Mouse (Mus musculus): Measurements from ENCODE around the gene Slc38a2. TPM values are rescaled to one million over a fixed set of nuclear protein-coding genes. Genes with fewer than 3 reads are reported as not detected.

Gene Slc38a2
- 10 to 100 TPM; 64.7 to 73.8 TPM for total RNA-seq (2021)
- long read RNA-seq, full-length matches to known transcripts = 7 of 16 reads
- long read RNA-seq, partial matches to known transcripts = 7 of 16 reads
- long read RNA-seq, other reads (novel, unspliced or antisense) = 2 of 16 reads

DNA sequence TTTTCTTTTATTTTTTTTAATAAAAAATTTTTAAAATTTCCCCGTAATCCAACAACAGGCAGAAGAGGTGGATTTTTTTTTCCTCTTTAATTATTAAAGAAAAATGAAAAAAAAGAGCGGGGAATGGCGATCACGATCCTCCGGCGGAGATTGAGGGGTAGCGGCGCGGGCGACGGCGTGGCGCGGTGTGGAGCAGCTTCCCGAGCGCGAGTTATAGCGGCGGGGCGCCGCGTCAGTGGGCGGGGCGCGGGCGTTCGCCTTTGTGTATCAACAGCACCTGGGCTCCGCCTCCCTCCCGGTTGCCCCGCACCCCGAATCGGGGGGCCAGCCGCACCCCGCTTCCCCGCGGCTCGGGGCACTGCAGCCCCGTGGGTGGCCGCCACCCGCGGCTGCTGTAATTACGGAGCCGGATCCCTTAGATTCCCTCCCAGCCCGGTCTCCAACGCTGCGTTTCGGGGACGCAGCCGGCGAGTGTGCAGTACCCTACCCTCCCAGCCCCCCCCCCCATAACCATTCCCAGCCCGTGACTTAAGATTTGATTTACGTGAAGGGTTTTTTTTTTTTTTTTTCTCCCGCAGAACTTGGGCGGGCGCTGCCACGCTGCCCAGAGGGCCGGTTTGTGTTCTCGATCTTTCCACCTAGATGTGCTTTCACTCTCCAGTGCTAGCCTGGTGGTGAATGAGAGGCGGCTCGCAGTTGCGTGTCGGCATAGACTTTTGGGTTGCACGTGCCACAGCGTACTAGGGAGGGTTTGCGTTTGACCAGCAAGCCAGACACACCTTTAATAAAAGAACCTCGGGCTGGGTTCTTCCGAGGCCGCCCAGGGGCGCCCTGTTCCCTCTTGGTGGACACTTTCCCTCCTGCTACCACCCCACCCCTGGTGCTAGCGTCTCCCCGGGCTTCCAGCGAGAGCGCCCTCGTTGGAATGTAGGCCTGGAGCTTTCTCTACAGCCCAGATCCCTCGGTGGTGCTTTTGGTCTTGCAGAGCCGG lies at the start of gene Slc38a2:
Slc38a2 (minus strand) TSS at position 210 of the 991 bp plus-strand sequence.
- DNase-seq (ENCODE audit: low spot score in 2 of 2) = peak; percentile 80 to 88

DNA sequence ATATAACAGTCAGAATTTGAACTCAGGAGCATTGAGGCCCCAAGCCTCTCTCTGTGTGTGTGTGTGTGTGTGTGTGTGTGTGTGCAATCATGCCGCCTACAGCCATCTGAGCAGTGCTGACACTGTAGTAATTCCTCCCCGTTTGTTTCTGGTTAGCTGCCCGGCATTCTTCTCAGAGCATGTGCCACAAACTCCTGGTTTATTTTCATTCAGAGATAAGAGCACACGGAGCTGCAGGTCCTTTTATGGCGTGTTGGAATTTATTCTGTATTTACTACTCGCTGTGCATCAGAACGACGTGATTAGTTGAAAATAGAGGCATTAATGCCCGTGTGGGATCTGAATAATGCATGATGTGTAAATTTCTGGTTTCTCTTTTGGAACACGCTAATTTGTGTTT lies 49.6 kb upstream of the Slc38a2 start:
- peak; percentile 16 to 22 for DNase-seq (ENCODE audit: low spot score in 2 of 2)

DNA sequence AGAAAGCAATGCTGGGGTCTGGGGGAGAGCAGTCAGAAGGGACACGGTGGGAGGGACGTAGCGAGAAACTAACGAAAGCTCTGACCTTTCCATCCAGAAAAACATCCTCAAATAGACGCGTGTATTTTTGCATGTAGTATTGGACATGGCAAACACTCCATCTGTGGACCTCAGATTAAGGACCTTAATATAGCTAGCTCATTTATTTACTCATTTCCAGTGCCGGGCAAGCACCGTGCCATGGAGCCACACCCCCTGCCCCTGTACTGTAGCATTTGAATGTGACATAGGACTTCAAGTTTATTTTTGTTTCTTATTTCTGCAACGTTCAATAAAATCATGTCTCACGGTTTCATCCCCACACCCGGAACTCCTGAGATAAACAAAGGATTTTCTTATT lies 48.0 kb upstream of the Slc38a2 start:
- no peak for DNase-seq (ENCODE audit: low spot score in 2 of 2)

DNA sequence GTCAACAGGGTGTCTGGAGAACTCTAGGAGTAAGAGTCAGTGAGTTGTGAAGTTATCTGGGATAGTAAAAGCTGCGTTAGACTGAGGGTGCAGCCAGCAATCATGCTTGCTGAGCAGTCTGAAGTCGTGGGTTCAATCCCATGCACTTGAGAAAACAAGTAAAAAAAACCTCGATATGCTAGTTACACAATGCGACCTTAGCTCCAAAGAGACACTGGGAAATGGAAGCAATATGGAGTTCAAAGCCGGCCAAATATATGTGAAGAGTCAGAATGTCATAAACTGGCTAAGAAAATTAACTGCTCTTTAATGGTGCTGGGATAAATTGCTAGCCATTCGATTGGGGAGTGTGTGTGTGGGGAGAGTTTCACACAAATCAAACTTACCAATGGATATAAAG lies 47.5 kb upstream of the Slc38a2 start:
- DNase-seq (ENCODE audit: low spot score in 2 of 2) = no peak

DNA sequence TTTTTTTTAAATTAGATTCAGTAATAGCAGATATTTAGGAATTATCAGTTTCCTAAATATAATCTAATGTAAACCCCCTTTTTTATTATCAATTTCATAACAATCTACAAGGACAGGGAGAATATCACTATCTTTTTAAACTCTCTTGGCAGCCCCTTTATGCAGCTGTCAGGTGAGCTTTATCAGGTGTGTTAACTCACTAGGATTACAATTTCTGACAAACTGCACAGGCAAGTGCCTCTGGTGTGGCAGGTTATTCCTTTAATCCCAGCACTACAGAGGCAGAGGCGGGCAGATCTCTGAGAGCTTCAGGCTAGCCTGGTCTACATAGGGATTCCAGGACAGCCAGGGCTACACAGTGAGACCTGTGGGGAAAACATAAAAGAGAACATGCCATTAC lies 45.8 kb upstream of the Slc38a2 start:
- DNase-seq (ENCODE audit: low spot score in 2 of 2) = no peak

DNA sequence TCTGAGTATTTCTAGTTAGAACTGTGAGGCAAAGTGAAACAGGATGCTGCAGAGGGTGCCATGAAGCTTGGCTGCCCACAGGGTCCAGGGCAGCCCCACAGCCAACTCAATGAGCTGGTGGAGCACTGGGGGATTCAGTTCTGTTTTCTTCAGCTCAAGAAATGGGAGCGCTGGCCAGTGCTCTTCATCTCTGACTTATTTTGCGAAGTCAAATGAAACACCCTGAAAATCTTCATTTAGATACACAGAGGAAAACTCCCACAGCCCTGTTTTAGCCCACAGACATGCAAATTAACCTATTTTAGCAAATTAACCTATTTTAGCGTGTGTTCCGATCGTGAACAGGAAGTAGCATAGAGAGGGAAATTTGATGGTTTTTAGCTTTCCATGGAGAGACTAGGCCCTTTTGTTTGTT lies 45.4 kb upstream of the Slc38a2 start:
- DNase-seq (ENCODE audit: low spot score in 2 of 2) = no peak

DNA sequence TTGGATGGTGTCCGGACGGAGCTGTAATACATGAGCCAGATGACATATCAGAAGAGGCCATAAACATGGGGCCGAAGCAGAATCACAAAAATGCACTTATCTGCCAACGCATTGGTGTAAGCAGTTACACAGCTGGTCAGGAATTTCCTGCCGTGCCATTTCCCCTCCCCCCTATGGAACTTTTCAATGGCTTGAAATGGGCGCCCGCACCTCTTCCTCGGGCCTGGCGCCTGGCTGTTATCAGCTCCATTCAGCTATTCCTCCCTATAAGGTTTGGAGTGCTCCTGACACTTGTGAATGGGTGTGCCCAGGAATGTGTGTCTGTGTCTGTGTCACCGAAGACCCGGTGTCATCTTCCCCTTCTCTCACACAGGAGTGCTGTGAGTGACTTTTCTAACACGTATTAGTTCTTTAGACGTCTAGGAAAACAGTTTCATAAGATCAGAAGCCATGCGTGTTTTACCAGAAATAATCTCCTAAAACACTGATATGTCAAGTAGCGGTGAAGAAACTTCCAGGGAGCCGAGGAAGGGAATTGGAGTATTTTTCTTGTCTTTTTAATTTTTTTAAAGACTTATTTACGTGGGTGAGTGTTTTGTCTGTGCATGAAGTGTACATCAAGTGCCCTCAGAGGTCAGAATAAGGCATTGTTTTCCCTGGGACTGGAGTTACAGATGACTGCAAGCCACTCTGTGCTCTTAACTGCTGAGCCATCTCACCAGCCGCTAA lies 44.8 kb upstream of the Slc38a2 start:
- DNase-seq (ENCODE audit: low spot score in 2 of 2) = no peak

DNA sequence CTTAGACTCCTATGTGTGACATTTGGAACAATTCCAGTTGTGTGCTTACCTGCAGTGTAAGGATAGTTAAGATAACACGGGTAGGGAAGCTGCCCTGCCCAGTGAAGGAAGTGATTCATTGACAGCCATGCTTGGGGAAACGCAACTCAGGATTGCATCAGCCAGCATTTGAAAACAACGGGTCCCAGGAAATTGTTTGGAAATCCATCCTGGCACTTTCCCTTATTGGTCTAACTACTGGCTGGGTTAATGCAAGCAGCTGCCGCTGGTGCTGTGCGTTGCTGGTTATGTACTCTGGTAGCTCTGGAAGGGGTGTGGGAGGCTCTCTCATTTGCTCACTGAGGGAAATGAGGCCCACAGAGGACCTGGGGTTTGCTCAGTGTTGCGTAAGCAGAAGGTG lies 43.7 kb upstream of the Slc38a2 start:
- no peak for DNase-seq (ENCODE audit: low spot score in 2 of 2)

DNA sequence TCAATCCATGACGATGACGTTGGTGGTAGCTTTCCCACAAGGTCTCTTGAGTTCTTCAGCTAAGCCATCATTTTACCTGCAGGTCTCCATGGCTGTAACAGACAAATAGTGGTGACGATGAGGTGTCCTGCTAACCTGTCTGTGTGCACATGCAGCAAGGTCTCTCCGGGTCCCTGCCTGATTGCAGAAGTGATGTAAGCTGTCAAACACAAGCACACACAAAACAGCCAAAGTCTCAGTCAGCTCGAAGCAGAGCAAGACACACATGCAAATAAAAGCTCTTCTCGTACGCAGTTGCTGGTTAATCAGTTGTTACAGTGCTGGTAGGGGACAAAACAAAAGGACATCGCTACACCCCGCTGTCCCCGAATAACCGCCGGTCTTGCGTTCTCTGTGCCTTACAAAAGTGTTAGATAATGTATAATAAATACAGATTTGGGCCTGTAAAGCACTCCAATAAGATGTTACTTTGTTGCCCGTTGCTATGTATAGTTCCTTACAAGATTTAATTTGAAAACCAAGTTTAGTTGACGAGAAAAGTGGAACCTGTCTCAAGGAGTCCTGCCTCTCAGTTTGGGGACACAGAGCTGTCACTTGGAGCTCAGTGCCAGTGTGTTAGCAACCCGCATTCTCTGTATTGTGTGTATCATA lies 43.2 kb upstream of the Slc38a2 start:
- no peak for DNase-seq (ENCODE audit: low spot score in 2 of 2)

DNA sequence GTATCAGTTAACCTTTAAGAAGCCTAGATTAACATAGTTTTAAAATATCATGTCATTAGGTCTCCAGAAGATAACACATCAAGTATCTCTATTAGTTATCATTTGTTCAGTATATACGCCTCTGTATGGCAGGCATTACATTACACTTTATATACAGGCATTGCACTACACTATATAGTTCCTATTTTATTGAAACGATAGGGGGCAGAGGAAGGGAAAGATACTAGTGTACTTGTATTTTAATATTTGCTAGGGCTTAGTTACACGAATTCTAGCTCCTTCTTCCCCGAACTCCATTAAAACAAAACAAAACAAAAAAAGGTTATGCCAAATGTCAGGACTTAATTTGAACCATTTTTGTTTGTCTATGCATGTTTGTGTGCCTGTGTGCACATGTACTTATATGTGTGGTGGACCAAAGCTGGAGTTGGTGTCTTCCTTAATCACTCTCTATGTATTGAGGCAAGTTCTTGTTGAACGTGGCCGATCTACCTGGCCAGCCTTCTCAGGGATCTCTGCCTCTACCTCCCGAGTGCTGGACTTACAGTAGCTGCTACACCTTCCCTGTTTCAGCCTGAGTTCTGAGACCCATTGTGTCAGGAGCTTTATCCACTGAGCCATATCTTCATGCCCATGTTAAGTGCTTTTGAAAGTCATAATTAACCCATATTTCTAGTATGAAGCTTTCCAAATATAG lies 41.5 kb upstream of the Slc38a2 start:
- DNase-seq (ENCODE audit: low spot score in 2 of 2) = no peak

DNA sequence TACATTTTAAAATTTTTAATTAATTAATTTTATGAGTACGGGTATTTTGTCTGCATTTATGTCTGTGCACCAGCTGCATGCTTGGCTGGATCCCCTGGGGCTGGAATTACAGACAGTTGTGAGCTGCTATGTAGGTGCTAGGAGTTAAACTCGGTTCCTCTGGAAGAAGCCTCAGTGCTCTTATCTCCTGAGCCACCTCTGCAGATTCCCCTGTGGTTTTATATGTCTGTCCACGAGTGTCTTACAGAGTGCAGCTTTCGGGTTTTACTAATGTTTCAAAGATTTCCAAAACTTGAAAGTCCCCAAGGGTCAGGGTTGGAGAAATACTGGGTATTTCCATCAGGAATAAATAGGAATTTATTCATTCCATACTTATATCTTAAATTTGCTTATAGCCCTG lies 40.6 kb upstream of the Slc38a2 start:
- DNase-seq (ENCODE audit: low spot score in 2 of 2) = no peak

DNA sequence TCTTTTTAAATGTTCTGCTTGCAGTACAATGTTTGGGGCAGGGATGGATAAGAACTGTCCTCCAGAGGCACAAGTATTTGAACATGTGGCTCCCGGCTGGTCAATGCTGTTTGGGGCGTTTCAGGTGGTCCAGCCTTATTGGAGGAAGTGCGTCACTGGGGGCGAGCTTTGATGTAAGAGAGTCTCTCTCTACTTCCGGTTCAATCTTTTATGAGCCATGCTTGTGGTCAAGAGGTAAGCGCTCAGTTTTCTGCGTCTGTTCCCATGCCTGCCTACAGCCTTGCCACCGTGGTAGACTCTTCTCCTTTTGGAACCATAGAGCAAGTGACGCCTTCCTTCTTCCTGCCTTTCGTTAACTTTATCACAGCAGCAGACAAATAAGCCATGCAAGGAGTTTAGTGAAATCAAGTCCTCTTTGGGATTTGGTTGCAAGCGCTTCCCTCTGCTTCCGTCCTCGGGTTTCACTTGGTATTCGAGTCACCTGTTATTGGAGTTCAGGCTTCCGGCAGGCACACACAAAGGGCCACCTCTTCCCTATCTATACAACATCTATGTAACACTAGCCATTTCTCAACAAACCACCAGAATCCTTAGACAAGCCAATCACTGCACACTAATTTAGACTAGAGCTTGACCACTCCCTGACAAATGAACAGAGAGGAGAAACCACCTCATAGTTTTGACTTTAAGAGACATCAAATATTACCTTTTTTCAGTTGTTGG lies 37.3 kb upstream of the Slc38a2 start:
- no peak for DNase-seq (ENCODE audit: low spot score in 2 of 2)

DNA sequence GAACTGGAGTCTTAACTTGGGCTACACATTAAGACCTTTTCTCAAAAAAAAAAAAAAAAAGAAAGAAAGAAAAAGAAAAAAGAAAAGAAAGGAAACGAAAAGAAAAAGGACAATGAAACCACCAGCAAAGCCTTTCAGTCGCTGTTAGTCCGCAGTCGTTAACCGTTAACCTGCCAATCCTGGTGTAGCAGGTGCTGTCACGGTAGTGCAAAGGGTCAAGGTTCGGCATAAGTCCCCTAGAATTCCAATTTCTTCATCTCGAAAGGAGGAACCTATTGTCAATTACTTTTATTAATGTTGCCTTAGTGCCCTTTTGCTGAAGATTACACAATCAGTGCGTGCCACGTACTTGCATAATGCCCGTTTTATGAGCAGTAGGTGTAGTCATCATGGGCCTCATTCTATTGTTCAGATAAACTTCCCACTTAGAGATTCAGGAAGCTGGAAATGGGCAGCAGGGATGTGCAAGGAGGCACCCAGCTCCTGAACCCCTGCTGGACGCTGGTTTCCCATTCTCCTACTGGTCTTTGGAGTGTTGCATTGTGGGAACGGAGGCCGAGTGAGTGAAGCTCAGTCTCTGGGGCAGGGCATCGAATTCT lies 36.1 kb upstream of the Slc38a2 start:
- DNase-seq (ENCODE audit: low spot score in 2 of 2) = no peak

DNA sequence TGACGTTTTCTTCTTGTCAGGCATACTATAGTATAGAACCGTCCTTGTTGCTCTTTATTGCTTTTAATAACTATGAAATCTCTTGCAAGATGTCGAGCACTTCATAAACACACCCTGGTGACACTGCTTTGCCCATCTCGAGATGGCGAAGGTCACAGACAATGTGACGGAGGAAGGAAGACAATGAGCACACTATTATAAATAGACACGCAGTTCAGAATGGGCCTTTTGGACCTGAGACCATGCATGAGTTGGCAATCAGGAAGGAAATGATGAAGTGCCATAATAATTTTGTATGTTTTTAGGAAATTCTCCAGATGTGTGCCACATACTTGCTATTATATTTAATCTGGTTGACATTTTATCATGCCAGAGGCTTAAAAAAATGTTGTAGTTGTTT lies 34.9 kb upstream of the Slc38a2 start:
- DNase-seq (ENCODE audit: low spot score in 2 of 2) = no peak

DNA sequence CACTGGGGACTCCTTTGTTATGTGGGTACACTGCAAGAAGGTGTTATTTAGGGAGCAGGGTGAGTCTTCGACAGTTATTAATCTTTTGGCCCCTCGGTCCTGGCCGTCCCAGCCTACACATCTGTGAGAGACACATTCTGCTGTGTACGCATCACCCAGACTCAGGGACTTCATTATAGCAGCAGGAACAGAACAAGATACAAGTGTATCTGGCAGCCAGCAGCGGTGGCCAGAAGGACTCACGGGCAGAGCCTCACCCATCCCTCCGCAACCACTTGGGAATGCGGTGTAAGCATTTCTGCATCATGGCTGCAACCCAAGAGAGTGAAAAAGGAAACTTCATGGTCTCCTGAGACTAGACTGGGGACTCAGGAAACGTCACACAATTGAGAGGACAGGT lies 30.9 kb upstream of the Slc38a2 start:
- DNase-seq (ENCODE audit: low spot score in 2 of 2) = no peak

DNA sequence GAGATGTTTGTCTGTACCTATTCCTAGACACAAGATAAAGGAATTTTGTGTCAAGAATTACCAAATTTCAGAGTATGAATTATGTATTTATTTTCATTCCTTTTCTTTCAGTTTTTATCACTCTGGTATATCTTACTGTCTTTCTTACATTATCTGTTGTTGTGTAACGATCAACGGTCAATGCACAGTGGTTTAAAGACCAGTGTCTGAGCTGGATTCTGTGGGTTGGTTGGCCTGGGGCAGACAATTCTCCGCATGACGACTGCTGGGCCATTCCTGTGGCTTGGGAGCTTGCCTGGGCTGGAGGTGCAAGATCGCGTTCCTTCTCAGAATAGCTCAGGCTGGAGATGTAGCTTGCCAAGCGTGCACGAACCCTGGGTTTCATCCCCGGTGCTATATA lies 30.3 kb upstream of the Slc38a2 start:
- no peak for DNase-seq (ENCODE audit: low spot score in 2 of 2)

DNA sequence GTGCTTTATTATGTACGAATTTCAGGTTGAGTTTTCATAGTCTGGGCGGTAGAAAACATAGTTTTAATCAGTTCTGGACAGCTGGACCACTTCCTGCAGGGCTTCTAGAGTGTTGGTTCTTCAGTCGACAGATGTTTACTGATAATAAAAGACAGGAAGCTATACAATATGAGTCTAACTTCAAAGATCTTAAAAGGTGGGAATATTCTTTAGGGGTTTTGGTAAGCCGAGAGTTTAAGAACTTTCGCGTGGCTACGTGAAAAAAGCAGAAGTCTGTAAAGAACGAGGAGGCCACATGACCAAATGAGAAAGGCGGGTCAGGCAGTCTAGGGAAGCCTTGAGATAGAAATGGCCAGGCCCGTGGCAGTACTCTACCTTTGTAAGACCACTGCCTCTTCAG lies 29.5 kb upstream of the Slc38a2 start:
- DNase-seq (ENCODE audit: low spot score in 2 of 2) = no peak

DNA sequence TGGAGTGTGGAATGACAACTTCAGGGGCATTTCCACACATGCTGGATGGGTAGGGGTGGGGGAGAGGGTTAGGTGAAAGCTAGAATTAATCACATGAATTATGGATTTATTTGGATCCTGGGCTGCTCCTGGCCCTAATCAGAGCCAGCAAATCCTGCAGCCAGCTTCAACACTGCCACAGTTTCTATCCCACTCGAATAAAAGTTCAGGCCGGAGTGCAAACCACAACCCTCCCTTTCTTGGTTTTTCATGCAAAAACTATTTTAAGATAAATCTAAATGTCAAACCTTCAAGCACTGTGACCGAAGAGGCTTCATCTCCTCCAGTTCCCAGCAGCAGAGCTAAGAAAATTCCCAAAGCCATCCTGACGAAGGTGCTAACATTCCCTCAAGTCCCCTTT lies 28.8 kb upstream of the Slc38a2 start:
- no peak for DNase-seq (ENCODE audit: low spot score in 2 of 2)

DNA sequence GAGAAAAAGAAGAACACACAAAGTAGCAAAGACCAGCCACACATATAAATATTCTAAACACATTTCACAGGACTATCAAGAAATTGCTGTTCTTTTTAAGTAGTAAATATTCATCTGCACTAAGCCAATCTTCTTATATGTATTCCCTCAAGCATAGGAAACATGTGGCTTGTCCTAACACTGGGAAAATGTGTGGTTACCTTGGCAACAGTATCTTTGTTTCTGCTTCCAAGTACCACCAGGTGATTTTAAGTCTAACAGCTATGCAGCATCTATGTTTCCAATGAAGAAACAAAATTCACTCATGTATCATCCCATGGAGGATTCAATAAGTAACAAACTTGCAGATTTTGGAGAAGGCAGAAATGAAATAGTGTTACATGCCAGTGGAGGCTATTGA lies 25.0 kb upstream of the Slc38a2 start:
- no peak for DNase-seq (ENCODE audit: low spot score in 2 of 2)

DNA sequence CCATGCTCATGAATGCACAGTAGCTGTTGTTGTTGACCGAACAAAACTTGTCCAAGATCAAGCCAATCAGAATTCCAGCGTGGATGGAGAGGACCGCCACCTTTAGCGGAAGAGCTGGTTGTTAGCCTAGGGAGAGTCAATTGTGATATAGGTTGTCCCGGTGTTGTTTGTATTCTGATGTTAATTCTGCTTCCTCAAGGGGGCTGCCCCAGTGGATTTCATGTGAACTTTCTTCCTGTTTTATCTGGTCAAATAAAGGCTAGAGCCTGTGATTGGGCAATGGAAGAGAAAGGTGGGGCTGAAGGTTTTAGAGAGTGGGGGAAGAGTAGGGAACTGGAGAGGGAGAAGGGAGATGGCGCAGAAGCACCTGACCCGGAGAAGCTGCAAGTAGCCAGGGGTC lies 22.7 kb upstream of the Slc38a2 start:
- DNase-seq (ENCODE audit: low spot score in 2 of 2) = no peak

All from layer of hippocampus, postnatal 10 days (tissue).